Mouse (Mus musculus): ENCODE measurements around the gene Sema4g.

- TF ChIP-seq EP300 (IDR thresholded peaks at IDR 0.05; ENCODE audit: low read depth) (no peak), CTCF (IDR thresholded peaks at IDR 0.05; ENCODE audit: low read depth) (peak; percentile 35; the same call in 1 of the 2 replicates)
Observed at GRCm38 (mm10) chr19:44988831-44989566, at the start of gene Sema4g.
